Mouse (Mus musculus) mouse trophoblast stem cell (cell line): ENCODE measurements around the gene Akt1.

ENCODE experiments used
- in situ Hi-C, 2 experiments: fragments of 300-500 bp; cut with MseI, MboI; formaldehyde crosslinking; loops; 2 replicates in 1 of 2; 3 replicates in 1 of 2; pipeline ENCODE4 v1.15.1; 2025

Gene Akt1

GRCm38 (mm10) chr12:112693185-112694126 lies 18.8 kb upstream of the Akt1 start:
- in situ Hi-C loops: no loop called here

- in situ Hi-C loops: no loop called here
Observed at GRCm38 (mm10) chr12:112688458-112688857, 13.8 kb upstream of the Akt1 start.

- in situ Hi-C loops: no loop called here
Observed at GRCm38 (mm10) chr12:112683351-112683750, 8.7 kb upstream of the Akt1 start.

GRCm38 (mm10) chr12:112679027-112679996 lies 4.6 kb upstream of the Akt1 start:
- in situ Hi-C loops: no loop called here

- in situ Hi-C loops: no loop called here
Observed at GRCm38 (mm10) chr12:112678555-112679026, 3.9 kb upstream of the Akt1 start, which contains the start of gene Zbtb42. Gene Zbtb42 (plus strand): TSS chr12:112678828.

GRCm38 (mm10) chr12:112677943-112678554 lies 3.4 kb upstream of the Akt1 start:
- in situ Hi-C loops: no loop called here

- in situ Hi-C loops: no loop called here
Observed at GRCm38 (mm10) chr12:112677076-112677475, 2.4 kb upstream of the Akt1 start.

- in situ Hi-C loops: no loop called here
Observed at GRCm38 (mm10) chr12:112675245-112676035, 756 bp upstream of the Akt1 start.

GRCm38 (mm10) chr12:112673576-112674091 lies 1.1 kb downstream of the Akt1 start:
- in situ Hi-C loops: no loop called here

- in situ Hi-C loops: no loop called here
Observed at GRCm38 (mm10) chr12:112672744-112673575, 1.7 kb downstream of the Akt1 start.

- in situ Hi-C loops: no loop called here
Observed at GRCm38 (mm10) chr12:112671891-112672290, 2.8 kb downstream of the Akt1 start.

GRCm38 (mm10) chr12:112670718-112671393 lies 3.8 kb downstream of the Akt1 start:
- in situ Hi-C loops: no loop called here

GRCm38 (mm10) chr12:112667619-112668297 lies 6.9 kb downstream of the Akt1 start:
- in situ Hi-C loops: no loop called here

- in situ Hi-C loops: no loop called here
Observed at GRCm38 (mm10) chr12:112665881-112666544, 8.7 kb downstream of the Akt1 start.

GRCm38 (mm10) chr12:112665445-112665844 lies 9.2 kb downstream of the Akt1 start:
- in situ Hi-C loops: no loop called here

- in situ Hi-C loops: loop anchor here (5.0 kb wide), 2 partner anchors 43 to 53 kb away; no protein-coding TSS in a partner anchor
Observed at GRCm38 (mm10) chr12:112664656-112665055, 10.0 kb downstream of the Akt1 start.

GRCm38 (mm10) chr12:112664124-112664523 lies 10.6 kb downstream of the Akt1 start:
- in situ Hi-C loops: loop anchor here (5.0 kb wide), 2 partner anchors 43 to 53 kb away; no protein-coding TSS in a partner anchor

GRCm38 (mm10) chr12:112663716-112664115 lies 11.0 kb downstream of the Akt1 start:
- in situ Hi-C loops: loop anchor here (5.0 kb wide), 2 partner anchors 44 to 54 kb away; no protein-coding TSS in a partner anchor
